Mouse (Mus musculus) stomach, embryonic 15.5 days (tissue): ENCODE results near the gene Mindy4. TPM values are rescaled to one million over a fixed set of nuclear protein-coding genes. Genes with fewer than 3 reads are reported as not detected.

Source experiments
- ATAC-seq: fragments of 200-750 bp; cut with Nextera tagmentation; 2 replicates; pipeline ENCODE4 v1.8.0; 2017; ENCODE audit warnings: low read depth, moderate number of reproducible peaks, moderate TSS enrichment; ENCODE audit not compliant: insufficient read depth, low FRiP score
- H3K27ac ChIP-seq: fragments of 300-500 bp; sonication (generic); 2 replicates; pipeline ENCODE4 v1.5.1; 2015; ENCODE audit warnings: mild to moderate bottlenecking, inconsistent platforms
- H3K27me3 ChIP-seq: fragments of 300-500 bp; sonication (generic); replicated peaks from 2 replicates; pipeline ENCODE4 v1.6.1; 2015; ENCODE audit warnings: inconsistent platforms
- H3K36me3 ChIP-seq: fragments of 300-500 bp; sonication (generic); 2 replicates; pipeline ENCODE4 v1.6.1; 2015; ENCODE audit warnings: inconsistent platforms
- H3K4me1 ChIP-seq: fragments of 300-500 bp; sonication (generic); 2 replicates; pipeline ENCODE4 v1.6.1; 2015; ENCODE audit warnings: inconsistent platforms
- H3K4me2 ChIP-seq: fragments of 300-500 bp; sonication (generic); 2 replicates; pipeline ENCODE4 v1.6.1; 2015; ENCODE audit warnings: mild to moderate bottlenecking, inconsistent platforms
- H3K4me3 ChIP-seq: fragments of 300-500 bp; sonication (generic); replicated peaks from 2 replicates; pipeline ENCODE4 v1.5.1; 2015; ENCODE audit warnings: inconsistent platforms
- H3K9ac ChIP-seq: fragments of 300-500 bp; sonication (generic); 2 replicates; pipeline ENCODE4 v1.6.1; 2015; ENCODE audit warnings: inconsistent platforms
- H3K9me3 ChIP-seq: fragments of 300-500 bp; sonication (generic); 2 replicates; pipeline ENCODE4 v1.6.1; 2016; ENCODE audit warnings: inconsistent platforms
- WGBS: fragments of 180-500 bp; shearing (Covaris S2); methylation state at CpG from one replicate; pipeline ENCODE4 v1.1.7; 2015; 5-methylcytosine and 5-hydroxymethylcytosine counted together
- polyA plus RNA-seq: library from polyadenylated mRNA; unstranded; fragments of >200 nt; fragmentation: Nextera tagmentation; extraction: Ambion mirVana; gene quantifications from 2 replicates; pipeline ENCODE4 v1.2.1, GENCODE M21; 2015

Mindy4 gene
- polyA plus RNA-seq, 1 experiment from 2014 or later = 8.7 TPM

- Histone ChIP-seq H3K27ac (no peak overlapping the region), H3K36me3 (no peaks in the 10 kb centered on the region), H3K27me3 (no peaks in the 10 kb centered on the region), H3K9ac (no peak overlapping the region), H3K4me3 (no peak overlapping the region), H3K4me1 (peaks cover 16% of the 10 kb centered on the region; the same call in 1 of the 2 replicates), H3K9me3 (no peaks in the 10 kb centered on the region), H3K4me2 (no peak overlapping the region)
- WGBS = 64% methylated on average over 4 of the region's 4 CpGs
- peak; percentile 33; the same call in 1 of the 2 replicates for ATAC-seq
These were observed 117.7 kb downstream of the Mindy4 start for GRCm38 (mm10) chr6:55320894-55321293.

- H3K27ac ChIP-seq = no peak overlapping the region
- H3K27me3 ChIP-seq = no peaks in the 10 kb centered on the region
- H3K4me2 ChIP-seq = no peak overlapping the region
- H3K9me3 ChIP-seq = no peaks in the 10 kb centered on the region
- H3K36me3 ChIP-seq = no peaks in the 10 kb centered on the region
- WGBS = 58% methylated on average over 6 of the region's 6 CpGs
- peaks cover 19% of the 10 kb centered on the region for H3K4me1 ChIP-seq
- peak; percentile 23; the same call in 1 of the 2 replicates for ATAC-seq
- no peak overlapping the region for H3K9ac ChIP-seq
- no peak overlapping the region for H3K4me3 ChIP-seq
These were observed 118.3 kb downstream of the Mindy4 start for GRCm38 (mm10) chr6:55321518-55321917.

- Histone ChIP-seq H3K36me3 (no peaks in the 10 kb centered on the region), H3K4me3 (no peak overlapping the region), H3K4me2 (no peak overlapping the region), H3K4me1 (peaks cover 30% of the 10 kb centered on the region), H3K9me3 (no peaks in the 10 kb centered on the region), H3K9ac (no peak overlapping the region), H3K27me3 (no peaks in the 10 kb centered on the region), H3K27ac (peak overlapping the region; percentile 74; the same call in 1 of the 2 replicates)
- WGBS = 90% methylated on average over 2 of the region's 2 CpGs
- ATAC-seq = no peak
These were observed 119.8 kb downstream of the Mindy4 start for GRCm38 (mm10) chr6:55322980-55323379.

- peak; percentile 79 for ATAC-seq
- Histone ChIP-seq H3K9ac (no peak overlapping the region), H3K4me1 (peaks cover 30% of the 10 kb centered on the region), H3K9me3 (no peaks in the 10 kb centered on the region), H3K4me2 (peak overlapping the region; percentile 11; the same call in 1 of the 2 replicates), H3K27me3 (no peaks in the 10 kb centered on the region), H3K36me3 (no peaks in the 10 kb centered on the region), H3K4me3 (no peak overlapping the region), H3K27ac (peak overlapping the region; percentile 74)
- WGBS = 31% methylated on average over 17 of the region's 17 CpGs
These were observed 120.9 kb downstream of the Mindy4 start for GRCm38 (mm10) chr6:55323908-55324634.

- no peak overlapping the region for H3K4me3 ChIP-seq
- no peaks in the 10 kb centered on the region for H3K27me3 ChIP-seq
- H3K9me3 ChIP-seq = no peaks in the 10 kb centered on the region
- 52% methylated on average over 1 of the region's 1 CpGs for WGBS
- H3K27ac ChIP-seq = peak overlapping the region; percentile 60
- no peak overlapping the region for H3K4me2 ChIP-seq
- H3K9ac ChIP-seq = no peak overlapping the region
- no peak for ATAC-seq
- no peaks in the 10 kb centered on the region for H3K36me3 ChIP-seq
- peaks cover 26% of the 10 kb centered on the region for H3K4me1 ChIP-seq
These were observed 121.6 kb downstream of the Mindy4 start for GRCm38 (mm10) chr6:55324785-55325184.

- Histone ChIP-seq H3K4me2 (no peak overlapping the region), H3K27me3 (no peaks in the 10 kb centered on the region), H3K4me3 (no peak overlapping the region), H3K4me1 (peaks cover 25% of the 10 kb centered on the region), H3K9ac (no peak overlapping the region), H3K27ac (no peak overlapping the region), H3K36me3 (no peaks in the 10 kb centered on the region), H3K9me3 (no peaks in the 10 kb centered on the region)
- ATAC-seq = no peak
- WGBS = 57% methylated on average over 4 of the region's 4 CpGs
These were observed 123.1 kb downstream of the Mindy4 start for GRCm38 (mm10) chr6:55326299-55326698.

- Histone ChIP-seq H3K4me1 (peaks cover 31% of the 10 kb centered on the region), H3K9ac (no peak overlapping the region), H3K36me3 (no peaks in the 10 kb centered on the region), H3K27me3 (no peaks in the 10 kb centered on the region), H3K4me3 (no peak overlapping the region), H3K27ac (no peak overlapping the region), H3K4me2 (no peak overlapping the region), H3K9me3 (no peaks in the 10 kb centered on the region)
- ATAC-seq = no peak
- WGBS = 63% methylated on average over 13 of the region's 13 CpGs
These were observed 124.1 kb downstream of the Mindy4 start for GRCm38 (mm10) chr6:55327326-55327725.

GRCm38 (mm10) chr6:55328179-55328578, 125.0 kb downstream of the Mindy4 start:
- no peak overlapping the region for H3K9ac ChIP-seq
- H3K4me2 ChIP-seq = no peak overlapping the region
- peaks cover 33% of the 10 kb centered on the region for H3K4me1 ChIP-seq
- no peaks in the 10 kb centered on the region for H3K9me3 ChIP-seq
- H3K27me3 ChIP-seq = no peaks in the 10 kb centered on the region
- no peak overlapping the region for H3K27ac ChIP-seq
- no peaks in the 10 kb centered on the region for H3K36me3 ChIP-seq
- no peak overlapping the region for H3K4me3 ChIP-seq
- ATAC-seq = no peak
- 70% methylated on average over 4 of the region's 4 CpGs for WGBS

- H3K27me3 ChIP-seq = no peaks in the 10 kb centered on the region
- no peak overlapping the region for H3K4me2 ChIP-seq
- no peak overlapping the region for H3K4me3 ChIP-seq
- no peaks in the 10 kb centered on the region for H3K9me3 ChIP-seq
- no peaks in the 10 kb centered on the region for H3K36me3 ChIP-seq
- WGBS = 52% methylated on average over 6 of the region's 6 CpGs
- ATAC-seq = no peak
- no peak overlapping the region for H3K9ac ChIP-seq
- peaks cover 35% of the 10 kb centered on the region for H3K4me1 ChIP-seq
- H3K27ac ChIP-seq = no peak overlapping the region
These were observed 128.1 kb downstream of the Mindy4 start for GRCm38 (mm10) chr6:55331315-55331714.

- WGBS = 55% methylated on average over 5 of the region's 5 CpGs
- Histone ChIP-seq H3K9me3 (no peaks in the 10 kb centered on the region), H3K4me1 (peaks cover 28% of the 10 kb centered on the region), H3K4me2 (no peak overlapping the region), H3K9ac (no peak overlapping the region), H3K36me3 (no peaks in the 10 kb centered on the region), H3K27me3 (no peaks in the 10 kb centered on the region), H3K27ac (0 out of 2 replicates have a peak overlapping the region, but pooled peaks have one; percentile 22), H3K4me3 (no peak overlapping the region)
- no peak for ATAC-seq
These were observed 129.1 kb downstream of the Mindy4 start for GRCm38 (mm10) chr6:55332100-55332772.

- Histone ChIP-seq H3K4me1 (peaks cover 24% of the 10 kb centered on the region; the same call in 1 of the 2 replicates), H3K4me2 (no peak overlapping the region), H3K9me3 (no peaks in the 10 kb centered on the region), H3K9ac (no peak overlapping the region), H3K27me3 (no peaks in the 10 kb centered on the region), H3K4me3 (no peak overlapping the region), H3K27ac (0 out of 2 replicates have a peak overlapping the region, but pooled peaks have one; percentile 22), H3K36me3 (no peaks in the 10 kb centered on the region)
- ATAC-seq = peak; percentile 13; the same call in 1 of the 2 replicates
- WGBS = 58% methylated on average over 6 of the region's 6 CpGs
These were observed 129.6 kb downstream of the Mindy4 start for GRCm38 (mm10) chr6:55332773-55333109.

- Histone ChIP-seq H3K27ac (peak within 1 kb of the TSS; percentile 52; the same call in 1 of the 2 replicates), H3K27me3 (no peaks in the 10 kb centered on the region), H3K9me3 (no peaks in the 10 kb centered on the region), H3K4me3 (no peak within 1 kb of the TSS), H3K4me2 (peak within 1 kb of the TSS; percentile 21; the same call in 1 of the 2 replicates), H3K4me1 (peaks cover 33% of the 10 kb centered on the region), H3K9ac (no peak within 1 kb of the TSS), H3K36me3 (no peaks in the 10 kb centered on the region)
- WGBS = 13% methylated on average over 12 of the region's 12 CpGs
- peak; percentile 72 for ATAC-seq
These were observed 132.9 kb downstream of the Mindy4 start, which contains the start of gene Aqp1 for GRCm38 (mm10) chr6:55335989-55336514. Gene Aqp1 (plus strand): TSS chr6:55336432.
